Mouse (Mus musculus) thymus, postnatal 14 days (tissue): ENCODE results near the gene Klhl4.

Source experiments
- DNase-seq: peaks from one replicate; pipeline ENCODE4 v3.0.0; 2021

Klhl4 gene

DNA sequence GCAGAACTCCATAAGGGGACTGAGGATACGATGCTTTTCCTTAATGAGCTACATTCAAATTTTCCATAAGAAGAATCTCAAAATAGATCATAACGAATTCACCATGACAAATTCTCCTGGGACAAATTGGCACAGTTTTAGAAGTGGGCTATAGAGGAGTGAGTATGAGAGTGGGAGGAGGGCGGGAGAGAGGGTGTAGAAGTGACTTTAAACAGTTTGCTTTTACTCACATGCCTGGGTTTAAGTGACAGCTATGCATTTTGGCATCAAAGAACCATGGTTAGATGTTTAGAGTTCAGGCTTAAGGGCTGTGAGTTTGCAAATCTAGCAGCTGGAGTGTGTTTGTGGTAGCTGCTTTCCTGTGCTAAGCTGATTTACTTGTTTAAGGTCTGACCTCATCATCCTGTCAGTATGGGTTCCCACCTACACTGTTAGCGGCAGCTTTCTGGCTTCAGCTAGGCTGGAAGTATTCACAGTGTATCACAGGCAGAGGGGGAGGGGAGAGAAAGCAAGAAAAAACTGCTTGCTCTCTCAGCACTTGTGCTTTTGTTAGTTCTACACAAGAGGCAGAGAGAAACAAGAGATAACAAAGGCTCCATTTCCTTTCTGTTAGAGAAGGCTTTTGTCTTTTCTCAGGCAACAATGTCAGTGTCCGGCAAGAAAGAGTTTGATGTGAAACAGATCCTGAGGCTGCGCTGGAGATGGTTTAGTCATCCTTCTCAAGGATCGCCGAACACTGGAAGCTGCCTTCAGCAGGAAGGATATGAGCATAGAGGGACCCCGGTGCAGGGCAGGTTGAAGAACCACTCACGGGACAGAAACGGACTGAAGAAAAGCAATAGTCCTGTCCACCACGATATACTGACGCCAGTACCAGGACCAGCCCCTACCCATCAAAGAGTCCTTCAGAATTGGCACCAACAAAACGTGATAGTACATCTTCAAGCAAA is at the start of gene Klhl4:
Gene Klhl4, plus strand, starts transcription at position 552 of the 950 bp plus-strand sequence.
- DNase-seq: peak; percentile 7

DNA sequence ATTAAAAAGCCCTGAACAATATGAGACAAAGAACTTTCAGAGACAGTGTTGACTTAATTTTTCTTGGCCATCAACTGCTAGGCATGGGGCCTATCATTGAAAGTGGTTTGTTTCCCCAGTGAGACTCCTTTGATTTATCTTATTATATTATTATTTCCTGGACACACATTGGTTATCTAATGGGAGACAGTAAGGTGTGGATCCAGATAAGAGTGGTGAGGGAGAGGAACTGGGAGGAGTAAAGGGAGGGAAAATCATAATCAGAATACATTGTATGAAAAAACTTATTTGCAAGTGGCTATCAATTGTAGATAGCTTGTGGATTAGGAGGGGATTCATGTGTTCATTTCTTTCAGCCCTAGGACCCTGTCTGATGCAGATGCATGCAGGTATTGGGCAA is 10.0 kb downstream of the Klhl4 start:
- DNase-seq: no peak

DNA sequence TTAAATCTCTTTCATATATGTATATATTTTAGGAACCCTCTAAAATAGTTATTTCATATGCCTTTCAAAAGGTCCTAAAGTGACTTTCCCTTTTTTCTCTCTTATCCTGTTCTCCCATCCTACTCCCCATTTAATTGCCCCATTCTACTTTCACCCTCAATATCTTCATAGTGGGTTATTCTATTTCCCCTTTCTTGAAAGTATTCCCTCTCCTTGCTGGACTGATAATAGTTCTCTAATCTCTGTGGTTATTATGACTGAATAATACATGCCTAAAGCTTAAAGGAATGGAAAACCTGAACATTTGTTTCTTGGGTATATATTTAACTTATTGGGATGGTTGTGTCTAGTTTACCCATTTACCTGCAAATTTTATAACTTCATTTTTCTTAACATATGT is 12.6 kb downstream of the Klhl4 start:
- no peak for DNase-seq

DNA sequence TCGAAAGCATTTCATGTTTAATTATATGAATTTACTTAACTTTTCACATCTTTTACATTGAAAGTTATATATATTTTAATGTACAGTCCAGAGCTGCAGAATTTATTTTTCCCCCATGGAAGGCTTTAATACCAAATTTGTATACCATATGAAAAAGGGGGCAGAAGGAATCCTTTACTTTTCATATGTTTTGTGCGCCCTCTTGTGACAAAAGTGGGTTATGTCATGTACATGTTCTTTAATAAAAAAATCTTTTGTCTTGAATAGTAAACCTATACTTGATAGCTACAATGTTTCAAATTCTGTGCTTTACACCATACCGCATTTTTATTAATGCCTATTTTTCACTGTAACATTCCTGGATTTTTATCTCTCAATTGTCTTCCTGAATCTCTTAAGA is 84.0 kb downstream of the Klhl4 start:
- DNase-seq: peak; percentile 2

DNA sequence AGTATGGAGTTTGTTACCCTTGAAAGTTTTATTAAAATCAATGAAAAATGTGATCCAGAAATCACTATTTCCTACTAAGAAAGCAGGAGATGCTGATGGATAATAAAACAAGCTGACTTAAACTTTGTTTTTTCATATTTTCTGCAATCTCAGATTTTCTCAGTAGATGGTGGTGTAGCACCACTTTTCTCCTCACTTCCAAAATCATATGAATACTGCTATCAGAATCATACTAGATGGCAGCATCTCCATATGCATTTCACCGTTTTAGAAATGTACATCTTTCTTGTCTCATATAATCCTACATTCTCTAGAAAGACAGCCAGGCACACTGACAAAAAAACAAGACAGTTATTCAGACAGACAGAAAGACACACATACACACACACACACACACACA is 108.2 kb downstream of the Klhl4 start:
- no peak for DNase-seq
